Mouse (Mus musculus) heart, embryonic 11.5 days (tissue): ENCODE measurements around the gene Nhsl1. TPM values are rescaled to one million over a fixed set of nuclear protein-coding genes. Genes with fewer than 3 reads are reported as not detected.

Experiments
- ATAC-seq: fragments of 200-750 bp; cut with Nextera tagmentation; replicated peaks from 2 replicates; pipeline ENCODE4 v1.8.0; 2017; ENCODE audit warnings: moderate library complexity; ENCODE audit not compliant: insufficient number of reproducible peaks, low FRiP score, low TSS enrichment
- H3K27ac ChIP-seq: fragments of 300-500 bp; sonication (generic); 2 replicates; pipeline ENCODE4 v1.5.1; 2014; ENCODE audit warnings: mild to moderate bottlenecking, low read depth, low read length
- H3K27me3 ChIP-seq: fragments of 300-500 bp; sonication (generic); 2 replicates; pipeline ENCODE4 v1.6.1; 2014; ENCODE audit warnings: mild to moderate bottlenecking, low read length, mixed read lengths; ENCODE audit not compliant: control insufficient read depth, insufficient read depth
- H3K36me3 ChIP-seq: fragments of 300-500 bp; sonication (generic); 2 replicates; pipeline ENCODE4 v1.6.1; 2014; ENCODE audit warnings: mild to moderate bottlenecking, low read length, moderate library complexity, mixed read lengths; ENCODE audit not compliant: control insufficient read depth, insufficient read depth
- H3K4me1 ChIP-seq: fragments of 300-500 bp; sonication (generic); 2 replicates; pipeline ENCODE4 v1.6.1; 2014; ENCODE audit warnings: low read length; ENCODE audit not compliant: control insufficient read depth, insufficient read depth
- H3K4me2 ChIP-seq: fragments of 300-500 bp; sonication (generic); 2 replicates; pipeline ENCODE4 v1.6.1; 2014; ENCODE audit warnings: mild to moderate bottlenecking, moderate library complexity
- H3K4me3 ChIP-seq: fragments of 300-500 bp; sonication (generic); 2 replicates; pipeline ENCODE4 v1.5.1; 2014; ENCODE audit warnings: low read depth, low read length
- H3K9ac ChIP-seq: fragments of 300-500 bp; sonication (generic); 2 replicates; pipeline ENCODE4 v1.6.1; 2014; ENCODE audit warnings: mild to moderate bottlenecking, low read depth, low read length, moderate library complexity
- H3K9me3 ChIP-seq: fragments of 300-500 bp; sonication (generic); replicated peaks from 2 replicates; pipeline ENCODE4 v1.6.1; 2016; ENCODE audit warnings: low read length; ENCODE audit not compliant: control insufficient read depth
- WGBS: fragments of 180-500 bp; shearing (Covaris S2); extraction: QIAGEN DNeasy Blood & Tissue Kit; methylation state at CpG from one replicate; pipeline ENCODE4 v1.1.7; 2014; ENCODE audit not compliant: insufficient replicate concordance; 5-methylcytosine and 5-hydroxymethylcytosine counted together
- polyA plus RNA-seq: library from polyadenylated mRNA; unstranded; fragments of >200 nt; fragmentation: Nextera tagmentation; extraction: Ambion mirVana; gene quantifications from 2 replicates; pipeline ENCODE4 v1.2.1, GENCODE M21; 2014

Nhsl1 gene
- polyA plus RNA-seq, 1 experiment from 2014 or later = 13.6 TPM

DNA sequence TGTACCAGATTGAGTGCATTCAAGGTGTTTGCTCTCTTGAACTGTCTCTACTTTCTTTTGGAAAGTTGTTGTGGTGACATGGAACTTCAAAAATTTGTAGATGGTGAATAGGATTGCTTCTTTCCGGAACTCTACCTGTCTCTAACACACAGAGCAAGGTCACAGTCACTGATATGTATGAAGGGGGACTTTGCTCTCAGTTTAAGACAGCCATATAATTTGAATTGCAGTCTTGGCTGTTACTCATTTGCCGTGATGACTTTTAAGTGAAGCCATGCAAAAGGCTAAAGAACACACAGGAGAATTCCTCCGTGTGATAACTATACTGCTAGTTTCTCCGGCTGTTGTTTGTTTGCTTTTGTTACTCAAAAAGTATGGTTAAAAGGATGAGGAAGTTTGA lies 149.6 kb downstream of the Nhsl1 start:
- no peaks in the 10 kb centered on the region for H3K36me3 ChIP-seq
- no peaks in the 10 kb centered on the region for H3K27me3 ChIP-seq
- WGBS = 48% methylated on average over 4 of the region's 4 CpGs
- ATAC-seq = no peak
- no peak overlapping the region for H3K27ac ChIP-seq
- H3K9ac ChIP-seq = no peak overlapping the region
- peaks cover 5% of the 10 kb centered on the region; the same call in 1 of the 2 replicates for H3K4me1 ChIP-seq
- no peak overlapping the region for H3K4me2 ChIP-seq
- H3K4me3 ChIP-seq = no peak overlapping the region
- no peaks in the 10 kb centered on the region for H3K9me3 ChIP-seq

DNA sequence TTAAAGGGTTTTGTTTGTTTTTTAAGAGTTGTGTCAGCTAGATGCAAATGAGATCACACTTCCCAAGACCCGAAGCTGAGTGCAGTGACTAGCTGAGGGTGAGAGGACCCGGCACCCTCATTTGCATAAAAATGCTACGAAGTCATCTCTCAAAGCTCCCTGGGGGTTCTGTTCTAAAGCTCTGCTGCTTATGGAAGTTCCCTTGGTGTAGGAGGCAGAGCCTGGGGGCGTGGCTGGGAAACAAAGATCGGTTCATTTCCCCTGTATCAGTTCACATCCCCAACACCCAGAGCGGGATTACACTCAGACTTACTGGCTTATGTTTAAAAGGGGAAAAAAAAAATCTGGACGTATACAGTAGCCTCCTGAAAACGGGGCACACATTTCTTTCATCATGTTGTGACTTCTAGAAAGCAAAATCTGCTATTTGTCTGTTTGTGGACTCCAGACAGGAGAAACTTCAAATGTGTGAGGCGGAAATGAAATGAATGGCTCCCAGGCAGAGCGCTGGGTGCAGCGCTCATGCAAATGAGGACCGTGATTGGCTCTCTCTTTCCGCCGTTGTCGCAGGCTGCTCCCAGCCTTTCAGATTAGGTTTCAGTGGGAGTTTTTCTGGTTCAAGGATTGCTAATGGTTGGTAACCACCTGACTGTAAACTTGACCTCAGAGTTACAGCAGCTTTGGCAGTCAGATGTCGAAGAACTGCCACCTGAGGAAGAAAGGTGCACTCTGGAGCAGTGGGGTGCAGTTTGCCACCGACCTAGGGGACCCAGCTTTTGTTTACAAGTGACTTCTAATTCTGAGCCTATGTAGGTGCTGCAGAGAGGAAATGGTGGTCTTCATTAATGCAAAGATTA lies 150.7 kb downstream of the Nhsl1 start:
- ATAC-seq = no peak
- 2% methylated on average over 17 of the region's 17 CpGs for WGBS
- Histone ChIP-seq H3K9me3 (no peaks in the 10 kb centered on the region), H3K4me2 (peak overlapping the region; percentile 59), H3K27me3 (no peaks in the 10 kb centered on the region), H3K36me3 (no peaks in the 10 kb centered on the region; the same call in 1 of the 2 replicates), H3K9ac (peak overlapping the region; percentile 1; the same call in 1 of the 2 replicates), H3K27ac (no peak overlapping the region), H3K4me1 (peaks cover 4% of the 10 kb centered on the region; the same call in 1 of the 2 replicates), H3K4me3 (peak overlapping the region; percentile 25)

DNA sequence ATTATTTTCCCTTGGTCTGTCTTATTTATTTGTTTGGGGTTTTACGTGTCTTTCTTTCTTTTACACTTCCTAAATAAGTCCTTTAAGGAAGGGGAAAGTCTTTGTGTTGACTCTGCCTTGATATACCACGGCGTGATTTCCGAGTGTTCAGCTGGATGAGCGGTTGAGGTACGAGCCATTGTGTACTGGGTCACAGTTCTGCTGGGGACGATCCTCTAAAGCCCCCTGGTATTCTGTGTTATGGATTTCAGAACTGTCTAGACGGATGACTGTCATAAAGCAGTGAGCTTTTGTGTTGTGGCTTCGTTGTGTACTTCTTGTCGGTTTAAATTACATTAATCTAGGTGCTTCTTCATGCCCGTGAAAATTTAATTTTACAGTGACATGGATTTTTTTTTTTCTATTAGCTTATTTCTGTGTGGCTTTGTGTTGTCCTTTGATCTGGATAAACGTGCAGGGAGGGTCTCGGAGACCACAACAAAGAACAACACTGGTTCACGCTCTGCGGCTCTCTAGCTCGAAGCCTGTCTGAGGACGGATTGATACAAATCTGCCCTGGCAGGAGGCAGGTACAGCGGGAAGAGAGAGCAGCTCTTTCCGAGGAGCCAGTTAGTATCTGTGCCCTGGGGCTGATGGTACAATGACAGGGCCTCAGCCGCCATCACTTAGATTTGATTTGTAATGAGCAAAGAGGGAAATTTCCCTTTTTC lies 151.7 kb downstream of the Nhsl1 start:
- WGBS = 59% methylated on average over 20 of the region's 20 CpGs
- Histone ChIP-seq H3K9me3 (no peaks in the 10 kb centered on the region), H3K4me2 (no peak overlapping the region; the same call in 1 of the 2 replicates), H3K9ac (no peak overlapping the region), H3K27me3 (no peaks in the 10 kb centered on the region), H3K27ac (no peak overlapping the region), H3K36me3 (no peaks in the 10 kb centered on the region; the same call in 1 of the 2 replicates), H3K4me3 (no peak overlapping the region), H3K4me1 (peaks cover 4% of the 10 kb centered on the region; the same call in 1 of the 2 replicates)
- ATAC-seq = no peak

DNA sequence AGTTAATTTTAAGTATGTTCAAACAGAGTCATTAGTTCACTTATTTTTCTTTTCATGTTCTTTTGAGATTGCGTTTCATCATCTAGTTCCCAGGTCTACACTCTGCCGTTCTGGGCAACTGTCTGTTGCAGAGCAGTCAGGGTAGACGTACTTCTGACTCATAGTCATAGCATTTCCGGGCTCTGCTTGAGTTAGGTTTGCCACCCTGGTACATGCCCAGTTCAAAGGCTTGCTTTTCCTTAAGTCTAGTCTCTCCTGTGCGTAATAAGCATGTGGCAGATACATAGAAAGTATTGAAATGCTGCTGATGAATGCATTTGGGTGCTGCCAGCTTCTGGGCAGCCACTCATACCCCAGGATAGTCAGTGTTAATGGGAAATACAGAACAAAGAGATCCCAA lies 152.9 kb downstream of the Nhsl1 start:
- Histone ChIP-seq H3K27ac (no peak overlapping the region), H3K27me3 (no peaks in the 10 kb centered on the region), H3K9me3 (no peaks in the 10 kb centered on the region), H3K36me3 (no peaks in the 10 kb centered on the region; the same call in 1 of the 2 replicates), H3K9ac (no peak overlapping the region), H3K4me2 (no peak overlapping the region), H3K4me3 (no peak overlapping the region), H3K4me1 (peaks cover 4% of the 10 kb centered on the region; the same call in 1 of the 2 replicates)
- ATAC-seq = no peak
- 85% methylated on average over 5 of the region's 5 CpGs for WGBS

DNA sequence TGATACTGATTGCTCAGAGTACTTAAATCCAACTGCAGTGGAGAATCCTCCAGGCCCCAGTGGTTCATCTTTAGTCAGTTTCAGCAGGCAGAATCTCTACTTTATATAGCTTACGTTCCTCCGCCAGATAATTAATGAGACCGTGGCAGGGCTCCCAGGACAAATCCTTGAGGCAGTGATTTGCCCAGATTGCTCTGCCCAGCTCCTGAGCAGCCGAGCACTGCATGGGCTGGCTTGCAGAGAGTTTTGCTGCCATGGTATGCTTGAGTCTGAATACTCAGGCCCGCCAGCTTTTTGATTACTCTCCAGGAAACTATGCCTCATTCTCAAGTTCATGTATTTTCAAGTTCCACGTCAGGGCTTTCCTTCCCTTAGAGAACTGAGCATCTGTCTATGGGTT lies 156.3 kb downstream of the Nhsl1 start:
- Histone ChIP-seq H3K4me1 (no peaks in the 10 kb centered on the region), H3K36me3 (no peaks in the 10 kb centered on the region; the same call in 1 of the 2 replicates), H3K27me3 (no peaks in the 10 kb centered on the region), H3K9ac (no peak overlapping the region), H3K9me3 (no peaks in the 10 kb centered on the region), H3K4me2 (no peak overlapping the region), H3K4me3 (no peak overlapping the region), H3K27ac (no peak overlapping the region)
- WGBS = 81% methylated on average over 6 of the region's 6 CpGs
- ATAC-seq = no peak

DNA sequence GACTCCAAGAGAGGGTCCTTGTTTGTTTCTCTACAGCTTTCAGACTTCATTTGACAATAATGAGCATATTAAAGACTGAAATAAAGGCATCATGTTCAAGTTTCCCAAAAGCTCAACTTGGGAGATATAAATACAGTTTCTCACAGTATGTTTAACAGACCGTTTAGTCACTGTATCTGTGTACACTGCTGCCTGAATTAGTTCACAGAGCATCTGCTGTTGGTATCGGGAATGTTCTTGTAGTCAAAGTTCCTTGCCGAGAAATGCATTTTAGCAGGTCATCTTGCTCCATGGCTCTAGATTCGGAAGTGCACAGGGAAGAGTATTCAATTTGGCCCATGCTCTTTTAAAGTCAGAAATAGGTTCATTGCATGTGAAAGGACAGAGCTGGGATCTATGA lies 159.5 kb downstream of the Nhsl1 start:
- 86% methylated on average over 4 of the region's 4 CpGs for WGBS
- Histone ChIP-seq H3K27me3 (no peaks in the 10 kb centered on the region), H3K36me3 (no peaks in the 10 kb centered on the region; the same call in 1 of the 2 replicates)

DNA sequence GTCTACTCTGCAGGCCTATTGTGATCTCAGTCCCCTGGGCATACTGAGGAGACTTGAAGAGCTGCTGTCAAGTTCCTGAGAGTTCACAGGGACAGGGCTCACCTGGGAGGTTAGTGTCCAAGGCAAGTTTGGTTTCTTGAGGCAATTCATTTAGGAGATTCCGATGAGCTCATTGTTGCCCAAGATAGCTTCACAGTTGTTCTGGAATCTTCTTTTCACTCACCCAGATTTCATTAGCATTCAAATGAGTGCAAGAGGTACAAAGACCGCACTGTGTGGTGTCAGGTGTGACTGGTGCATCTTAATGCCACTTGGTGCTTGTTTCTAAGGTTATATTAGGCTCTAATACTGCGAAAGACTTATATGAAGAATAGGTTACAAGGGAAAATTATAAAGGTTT lies 160.5 kb downstream of the Nhsl1 start:
- ATAC-seq = no peak
- peaks cover 19% of the 10 kb centered on the region for H3K4me1 ChIP-seq
- H3K4me3 ChIP-seq = no peak overlapping the region
- WGBS = 87% methylated on average over 3 of the region's 3 CpGs
- no peak overlapping the region for H3K27ac ChIP-seq
- no peak overlapping the region for H3K4me2 ChIP-seq
- H3K9ac ChIP-seq = no peak overlapping the region
- H3K9me3 ChIP-seq = no peaks in the 10 kb centered on the region
- H3K36me3 ChIP-seq = no peaks in the 10 kb centered on the region
- H3K27me3 ChIP-seq = no peaks in the 10 kb centered on the region

More for the DNA sequence above, 159.5 kb downstream of the Nhsl1 start:
- H3K9ac ChIP-seq = no peak overlapping the region
- no peak overlapping the region for H3K4me2 ChIP-seq
- H3K9me3 ChIP-seq = no peaks in the 10 kb centered on the region
- H3K4me3 ChIP-seq = no peak overlapping the region
- H3K4me1 ChIP-seq = peaks cover 13% of the 10 kb centered on the region
- no peak for ATAC-seq
- H3K27ac ChIP-seq = no peak overlapping the region

DNA sequence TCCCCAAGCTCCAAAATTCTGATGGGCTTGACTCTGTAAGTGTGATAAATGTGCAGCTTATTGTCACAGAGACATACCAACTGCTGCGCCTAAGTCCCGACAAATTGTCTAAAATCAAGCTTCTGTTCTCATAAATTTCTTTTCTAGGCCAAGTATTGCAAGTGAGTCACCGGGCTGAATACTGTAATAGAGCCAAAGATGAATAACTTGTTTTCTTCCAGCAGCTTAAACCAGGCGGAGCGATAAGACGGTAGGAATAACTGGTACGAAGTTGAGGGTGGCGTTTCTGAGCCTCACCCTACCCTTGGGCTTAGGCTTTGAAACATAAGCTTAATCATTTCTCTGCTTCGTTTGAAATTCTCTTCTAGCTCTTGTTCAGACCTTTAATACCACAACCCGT lies 162.1 kb downstream of the Nhsl1 start:
- peaks cover 19% of the 10 kb centered on the region for H3K4me1 ChIP-seq
- H3K9ac ChIP-seq = no peak overlapping the region
- H3K27me3 ChIP-seq = no peaks in the 10 kb centered on the region
- 88% methylated on average over 10 of the region's 10 CpGs for WGBS
- H3K4me2 ChIP-seq = no peak overlapping the region
- H3K36me3 ChIP-seq = no peaks in the 10 kb centered on the region
- H3K27ac ChIP-seq = no peak overlapping the region
- H3K9me3 ChIP-seq = no peaks in the 10 kb centered on the region
- no peak for ATAC-seq
- H3K4me3 ChIP-seq = no peak overlapping the region
